ENCODE assay signal across 7 mouse cellular contexts in genomic region chr10:42478341-42478720, GRCm38 (mm10). TPM values are rescaled to one million over a fixed set of nuclear protein-coding genes. Genes with fewer than 3 reads are reported as not detected.
DNase-seq lines count a peak whose midpoint lies in the region; ATAC-seq and TF ChIP-seq lines count a peak whose summit lies in the region.

TSS of gene Afg1l (minus strand) at chr10:42478565.

- ATAC-seq in intestine, postnatal 0 days: peak; percentile 93
- ATAC-seq in midbrain, embryonic 12.5 days (ENCODE audit: low FRiP score, low read depth): peak; percentile 93

- no peaks in the 10 kb centered on the region for H3K27me3 ChIP-seq in embryonic facial prominence, embryonic 10.5 days (replicated peaks; ENCODE audit: low read depth, poor library complexity, severe bottlenecking)
- H3K27me3 ChIP-seq in intestine, postnatal 0 days (replicated peaks; ENCODE audit: control insufficient read depth, insufficient read depth, low read length): no peaks in the 10 kb centered on the region
- H3K27me3 ChIP-seq in midbrain, embryonic 12.5 days: 0 out of 2 replicates have a peak, but pooled peaks cover 3% of the 10 kb centered on the region

- peak within 1 kb of the TSS; percentile 82 for H3K9ac ChIP-seq in intestine, postnatal 0 days (ENCODE audit: low read depth, low read length)
- peak within 1 kb of the TSS; percentile 82 for H3K9ac ChIP-seq in midbrain, embryonic 12.5 days (replicated peaks)

- DNase-seq in adrenal gland, postnatal 14 days: peak; percentile 97
- DNase-seq in embryonic facial prominence, embryonic 10.5 days (ENCODE audit: low spot score): peak; percentile 94
- peak; percentile 72 for DNase-seq in gonadal fat pad, adult 2 months (ENCODE audit: low read depth)
- peak; percentile 95 for DNase-seq in left cerebral cortex, postnatal 4 days
- peak; percentile 95 to 96 for DNase-seq in spleen, adult 18-20 months

- WGBS in embryonic facial prominence, embryonic 10.5 days: under 1% methylated on average over 29 of the region's 29 CpGs
- 0% methylated on average over 29 of the region's 29 CpGs for WGBS in intestine, postnatal 0 days
- WGBS in midbrain, embryonic 12.5 days: under 1% methylated on average over 29 of the region's 29 CpGs

- H3K36me3 ChIP-seq in embryonic facial prominence, embryonic 10.5 days (replicated peaks): no peaks in the 10 kb centered on the region
- no peaks in the 10 kb centered on the region for H3K36me3 ChIP-seq in intestine, postnatal 0 days (ENCODE audit: control insufficient read depth, insufficient read depth)
- H3K36me3 ChIP-seq in midbrain, embryonic 12.5 days: no peaks in the 10 kb centered on the region

- peak; percentile 49 for TF ChIP-seq CTCF in intestine, postnatal 0 days (IDR thresholded peaks at IDR 0.05; ENCODE audit: low read depth)

- H3K4me2 ChIP-seq in intestine, postnatal 0 days (replicated peaks; ENCODE audit: low read depth): peak within 1 kb of the TSS; percentile 91
- peak within 1 kb of the TSS; percentile 68 for H3K4me2 ChIP-seq in midbrain, embryonic 12.5 days (replicated peaks)

- no peaks in the 10 kb centered on the region for H3K9me3 ChIP-seq in embryonic facial prominence, embryonic 10.5 days
- H3K9me3 ChIP-seq in intestine, postnatal 0 days (ENCODE audit: control insufficient read depth): no peaks in the 10 kb centered on the region
- H3K9me3 ChIP-seq in midbrain, embryonic 12.5 days: no peaks in the 10 kb centered on the region

- peak within 1 kb of the TSS; percentile 97 for H3K27ac ChIP-seq in embryonic facial prominence, embryonic 10.5 days (replicated peaks)
- peak within 1 kb of the TSS; percentile 97 for H3K27ac ChIP-seq in intestine, postnatal 0 days (ENCODE audit: low read depth, low read length)
- peak within 1 kb of the TSS; percentile 86 for H3K27ac ChIP-seq in midbrain, embryonic 12.5 days (replicated peaks)

- intact Hi-C loops in left cerebral cortex, postnatal 4 days (cut with DNase I): no loop called here

- peak within 1 kb of the TSS; percentile 87 for H3K4me3 ChIP-seq in embryonic facial prominence, embryonic 10.5 days
- peak within 1 kb of the TSS; percentile 73 for H3K4me3 ChIP-seq in intestine, postnatal 0 days (ENCODE audit: low read depth, low read length)
- H3K4me3 ChIP-seq in midbrain, embryonic 12.5 days: peak within 1 kb of the TSS; percentile 78

- H3K4me1 ChIP-seq in embryonic facial prominence, embryonic 10.5 days: peaks cover 12% of the 10 kb centered on the region
- H3K4me1 ChIP-seq in intestine, postnatal 0 days (replicated peaks; ENCODE audit: control insufficient read depth, insufficient read depth, low read length): peaks cover 5% of the 10 kb centered on the region; the same call in 1 of the 2 replicates
- H3K4me1 ChIP-seq in midbrain, embryonic 12.5 days: peaks cover 11% of the 10 kb centered on the region

RNA-seq across cellular contexts. Expression of gene Afg1l, which starts in this region (rescaled TPM):
- 25.2 and 27.8 TPM in 2 replicates for total RNA-seq in adrenal gland, postnatal 14 days (2021)
- 4.7 and 5.0 TPM in 2 replicates for polyA plus RNA-seq in embryonic facial prominence, embryonic 10.5 days (2016; fragmentation: Nextera tagmentation; extraction: Ambion mirVana)
- 4.2 and 5.2 TPM in 2 replicates for polyA plus RNA-seq in gonadal fat pad, adult 2 months (2012; rRNA removed)
- 9.0 and 9.4 TPM in 2 replicates for polyA plus RNA-seq in intestine, postnatal 0 days (2015; fragmentation: Nextera tagmentation; extraction: Ambion mirVana)
- 1 to 10 TPM; 5.0 to 5.3 TPM for total RNA-seq in left cerebral cortex, postnatal 4 days (2021)
- polyA plus RNA-seq in midbrain, embryonic 12.5 days (2016; fragmentation: Nextera tagmentation; extraction: Ambion mirVana): 3.7 and 4.8 TPM in 2 replicates

Comparison
In these comparisons a context has a peak if more than half of its experiments do, and no peak if none do; other contexts are left out.
1. Peak in every context shown above with its lines: DNase-seq, ATAC-seq, H3K4me3 ChIP-seq and H3K27ac ChIP-seq.